Mouse (Mus musculus) stomach, postnatal 0 days (tissue): Measurements from ENCODE around the gene Kirrel3.

Experiments used
- CTCF ChIP-seq: IDR thresholded peaks from 2 replicates; pipeline ENCODE4 v1.5.1; 2016; ENCODE audit warnings: antibody characterized with exemption, low read depth, mild to moderate bottlenecking, moderate library complexity
- EP300 ChIP-seq: optimal IDR thresholded peaks from 2 replicates; pipeline ENCODE3; 2016; ENCODE audit warnings: antibody characterized with exemption

DNA sequence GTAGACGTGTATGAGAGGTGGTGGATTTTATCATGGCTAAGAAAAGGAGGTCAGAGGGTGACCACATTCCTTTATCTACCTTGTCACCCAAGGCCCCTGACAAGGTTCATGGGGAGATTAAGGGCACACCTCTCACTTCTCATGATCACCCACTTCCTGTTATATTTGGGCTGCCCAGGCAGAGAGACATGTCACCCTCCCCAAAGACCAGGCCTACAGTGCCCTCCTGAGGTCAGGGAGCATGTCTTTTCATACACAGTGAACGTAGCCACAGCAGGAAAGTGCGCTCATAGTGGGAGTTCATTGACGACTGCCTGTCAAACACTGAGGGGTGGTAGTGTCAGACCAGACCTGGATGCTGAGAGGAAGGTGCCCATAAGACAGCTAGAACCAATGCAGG lies 531.1 kb downstream of the Kirrel3 start:
- TF ChIP-seq CTCF (peak; percentile 66), EP300 (no peak)
